ENCODE assay signal across 10 mouse cellular contexts in genomic region chr2:165596141-165596540, GRCm38 (mm10). TPM values are rescaled to one million over a fixed set of nuclear protein-coding genes. Genes with fewer than 3 reads are reported as not detected.
A peak's percentile ranks its signal among the peaks of the same experiment; 100 is the strongest.
DNase-seq lines count a peak whose midpoint lies in the region; ATAC-seq lines count a peak whose summit lies in the region.
"Had no signal": no experiment of that assay in that cellular context is flagged by ENCODE, and none has a peak within 500 bp of the region (broad histone marks: within the 10 kb centered on the region; RNA-seq: fewer than 3 reads in every experiment).

No protein-coding gene starts in this region.

- WGBS in heart, embryonic 16.5 days = 30% methylated on average over 11 of the region's 11 CpGs
- WGBS in embryonic facial prominence, embryonic 15.5 days = 18% methylated on average over 11 of the region's 11 CpGs
- 20% methylated on average over 11 of the region's 11 CpGs for WGBS in hindbrain, embryonic 15.5 days
- 11% methylated on average over 11 of the region's 11 CpGs for WGBS in neural tube, embryonic 13.5 days

- H3K27ac ChIP-seq in heart, embryonic 16.5 days (ENCODE audit: low read length) = no peak overlapping the region
- no peak overlapping the region for H3K27ac ChIP-seq in embryonic facial prominence, embryonic 15.5 days (replicated peaks)
- no peak overlapping the region for H3K27ac ChIP-seq in hindbrain, embryonic 15.5 days (replicated peaks)
- H3K27ac ChIP-seq in neural tube, embryonic 13.5 days (replicated peaks) = peak overlapping the region; percentile 76

- no peaks in the 10 kb centered on the region for H3K36me3 ChIP-seq in heart, embryonic 16.5 days (ENCODE audit: control insufficient read depth, insufficient read depth)
- no peaks in the 10 kb centered on the region for H3K36me3 ChIP-seq in embryonic facial prominence, embryonic 15.5 days
- H3K36me3 ChIP-seq in hindbrain, embryonic 15.5 days = no peaks in the 10 kb centered on the region
- H3K36me3 ChIP-seq in neural tube, embryonic 13.5 days = no peaks in the 10 kb centered on the region

- no peak overlapping the region for H3K4me2 ChIP-seq in heart, embryonic 16.5 days (ENCODE audit: low read depth, low read length)
- peak overlapping the region; percentile 92 for H3K4me2 ChIP-seq in embryonic facial prominence, embryonic 15.5 days (replicated peaks)
- H3K4me2 ChIP-seq in hindbrain, embryonic 15.5 days = peak overlapping the region; percentile 99
- peak overlapping the region; percentile 93 for H3K4me2 ChIP-seq in neural tube, embryonic 13.5 days

- ATAC-seq in heart, embryonic 16.5 days (replicated peaks; ENCODE audit: extremely low read depth, insufficient read depth, low FRiP score) = no peak
- no peak for ATAC-seq in embryonic facial prominence, embryonic 15.5 days (ENCODE audit: insufficient number of reproducible peaks, low FRiP score, low TSS enrichment, low read depth)
- no peak for ATAC-seq in hindbrain, embryonic 15.5 days (ENCODE audit: low FRiP score, low read depth)
- ATAC-seq in neural tube, embryonic 13.5 days (ENCODE audit: low read depth) = no peak

- 0 out of 2 replicates have a peak, but pooled peaks cover 4% of the 10 kb centered on the region for H3K4me1 ChIP-seq in heart, embryonic 16.5 days (ENCODE audit: control insufficient read depth, insufficient read depth, low read length)
- H3K4me1 ChIP-seq in embryonic facial prominence, embryonic 15.5 days = peaks cover 28% of the 10 kb centered on the region
- H3K4me1 ChIP-seq in hindbrain, embryonic 15.5 days (replicated peaks) = peaks cover 28% of the 10 kb centered on the region
- peaks cover 65% of the 10 kb centered on the region for H3K4me1 ChIP-seq in neural tube, embryonic 13.5 days (replicated peaks)

- peaks cover 60% of the 10 kb centered on the region for H3K27me3 ChIP-seq in heart, embryonic 16.5 days (ENCODE audit: control insufficient read depth, insufficient read depth, low read length)
- H3K27me3 ChIP-seq in embryonic facial prominence, embryonic 15.5 days = peaks cover 12% of the 10 kb centered on the region
- H3K27me3 ChIP-seq in hindbrain, embryonic 15.5 days = peaks cover 15% of the 10 kb centered on the region
- H3K27me3 ChIP-seq in neural tube, embryonic 13.5 days = peaks cover 12% of the 10 kb centered on the region; the same call in 1 of the 2 replicates

- H3K9me3 ChIP-seq in heart, embryonic 16.5 days (replicated peaks; ENCODE audit: control insufficient read depth, low read length) = no peaks in the 10 kb centered on the region; the same call in 1 of the 2 replicates
- H3K9me3 ChIP-seq in embryonic facial prominence, embryonic 15.5 days (replicated peaks) = no peaks in the 10 kb centered on the region
- no peaks in the 10 kb centered on the region for H3K9me3 ChIP-seq in hindbrain, embryonic 15.5 days
- no peaks in the 10 kb centered on the region for H3K9me3 ChIP-seq in neural tube, embryonic 13.5 days

- no peak overlapping the region for H3K9ac ChIP-seq in heart, embryonic 16.5 days (ENCODE audit: low read length)
- H3K9ac ChIP-seq in embryonic facial prominence, embryonic 15.5 days = peak overlapping the region; percentile 6; the same call in 1 of the 2 replicates
- no peak overlapping the region for H3K9ac ChIP-seq in hindbrain, embryonic 15.5 days
- H3K9ac ChIP-seq in neural tube, embryonic 13.5 days = peak overlapping the region; percentile 87

- DNase-seq in heart, adult 18-20 months = no peak
- no peak for DNase-seq in adrenal gland, adult 8-10 months
- DNase-seq in thymus, postnatal 25 days = no peak
- DNase-seq in layer of hippocampus, postnatal 14 days (ENCODE audit: low spot score in 2 of 2) = no peak
- DNase-seq: kidney, adult 11 months; lung, postnatal 4 days had no signal

- H3K4me3 ChIP-seq in heart, embryonic 16.5 days (ENCODE audit: low read length) = peak overlapping the region; percentile 51; the same call in 1 of the 2 replicates
- peak overlapping the region; percentile 63 for H3K4me3 ChIP-seq in embryonic facial prominence, embryonic 15.5 days (replicated peaks)
- H3K4me3 ChIP-seq in hindbrain, embryonic 15.5 days = peak overlapping the region; percentile 67
- peak overlapping the region; percentile 66 for H3K4me3 ChIP-seq in neural tube, embryonic 13.5 days

RNA-seq across cellular contexts. Expression of gene Eya2, which starts 1.3 kb away (rescaled TPM):
- 3.6 and 5.8 TPM in 2 replicates for polyA plus RNA-seq in heart, embryonic 16.5 days (2015; fragmentation: Nextera tagmentation; extraction: Ambion mirVana)
- 1 to 10 TPM; 1.3 to 1.9 TPM for total RNA-seq in heart, adult 18-20 months (2021)
- 24.4 and 25.9 TPM in 2 replicates for polyA plus RNA-seq in embryonic facial prominence, embryonic 15.5 days (2015; fragmentation: Nextera tagmentation; extraction: Ambion mirVana)
- 8.2 and 10.1 TPM in 2 replicates for polyA plus RNA-seq in hindbrain, embryonic 15.5 days (2015; fragmentation: Nextera tagmentation; extraction: Ambion mirVana)
- polyA plus RNA-seq in neural tube, embryonic 13.5 days (2015; fragmentation: Nextera tagmentation; extraction: Ambion mirVana) = 13.2 and 18.2 TPM in 2 replicates
- 1 to 10 TPM; 2.1 to 5.0 (median 3.9) TPM for total RNA-seq in adrenal gland, adult 8-10 months (2022)
- 1 to 10 TPM; 3.4 to 5.6 TPM for total RNA-seq in layer of hippocampus, postnatal 14 days (2021)

Comparison
In these comparisons a context has a peak if more than half of its experiments do, and no peak if none do; other contexts are left out.
1. H3K9ac ChIP-seq: peak in embryonic facial prominence, embryonic 15.5 days (single experiment) and neural tube, embryonic 13.5 days (single experiment); none in heart, embryonic 16.5 days (single experiment) and hindbrain, embryonic 15.5 days (single experiment).
2. Peak in every context shown above with its lines, with median percentiles within 50 percentile points of each other: H3K4me3 ChIP-seq.